Mouse (Mus musculus): ENCODE measurements around the gene Gm10272. TPM values are rescaled to one million over a fixed set of nuclear protein-coding genes. Genes with fewer than 3 reads are reported as not detected.
"Not testable (repeated sequence)": the region's sequence is repeated elsewhere in the genome, so short reads cannot be mapped to it uniquely, and the experiment has no call there.

Gene Gm10272
- polyA plus RNA-seq, 1 experiment from 2014 or later, result not detected

DNA sequence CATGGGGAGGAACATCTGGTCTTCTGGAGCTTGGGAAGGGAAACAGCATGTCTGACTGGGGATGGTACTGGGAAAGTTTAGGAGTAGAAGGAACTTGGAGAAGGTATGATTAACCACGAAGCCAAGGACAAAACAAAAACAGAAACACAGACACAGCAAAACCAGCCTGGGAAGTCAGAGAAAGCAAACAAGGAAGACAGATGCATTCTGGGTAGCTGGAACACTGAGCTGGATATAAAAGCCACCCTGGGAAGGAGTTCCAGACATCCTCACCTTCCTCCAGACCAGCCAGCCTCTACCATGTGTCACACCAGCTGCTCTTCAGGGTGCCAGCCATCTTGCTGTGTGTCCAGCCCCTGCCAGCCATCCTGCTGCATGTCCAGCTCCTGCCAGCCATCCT, 9.1 kb downstream of the Gm10272 start, which contains the start of gene Gm10142:
Gene Gm10142 (plus strand): TSS at position 301 of the 400 bp plus-strand sequence.
- Histone ChIP-seq H3K36me3 (ENCODE audit: control insufficient read depth, insufficient read depth, low read length) (no peaks in the 10 kb centered on the region), H3K27me3 (ENCODE audit: control insufficient read depth, insufficient read depth, low read length) (no peaks in the 10 kb centered on the region), H3K27ac (replicated peaks) (no peak within 1 kb of the TSS), H3K9ac (ENCODE audit: low read length) (no peak within 1 kb of the TSS), H3K4me3 (ENCODE audit: low read depth, low read length) (no peak within 1 kb of the TSS), H3K9me3 (ENCODE audit: control insufficient read depth, low read length) (no peaks in the 10 kb centered on the region), H3K4me2 (replicated peaks; ENCODE audit: low read depth) (no peak within 1 kb of the TSS), H3K4me1 (replicated peaks; ENCODE audit: control insufficient read depth, insufficient read depth) (no peaks in the 10 kb centered on the region)
- 88% methylated on average over 1 of the region's 1 CpGs for WGBS
- DNase-seq (ENCODE audit: low spot score), result no peak
- no peak for TF ChIP-seq CTCF (IDR thresholded peaks at IDR 0.05; ENCODE audit: low read depth)
- TF ChIP-seq EP300 (optimal IDR thresholded peaks at IDR 0.05), result no peak
- ATAC-seq (ENCODE audit: low FRiP score, low TSS enrichment), result no peak

DNA sequence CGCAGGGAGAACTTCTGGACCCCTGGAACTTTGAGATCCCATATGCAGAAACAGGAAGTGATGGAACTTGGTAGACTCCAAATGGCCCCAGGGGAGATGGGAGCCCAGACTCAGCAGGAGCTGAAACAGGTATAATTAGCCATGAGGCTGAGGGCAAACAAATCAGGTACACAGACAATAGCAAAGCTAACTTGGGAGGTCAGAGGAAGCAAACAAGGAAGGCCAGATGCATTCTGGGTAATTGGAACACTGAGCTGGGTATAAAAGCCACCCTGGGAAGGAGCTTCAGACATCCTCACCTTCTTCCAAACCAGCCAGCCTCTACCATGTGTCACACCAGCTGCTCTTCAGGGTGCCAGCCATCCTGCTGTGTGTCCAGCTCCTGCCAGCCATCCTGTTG, 13.9 kb downstream of the Gm10272 start, which contains the start of gene Krtap12-1:
Gene Krtap12-1 (plus strand): TSS at position 301 of the 400 bp plus-strand sequence.
- WGBS, result 73% methylated on average over 1 of the region's 1 CpGs
- H3K4me3 ChIP-seq (ENCODE audit: low read depth, low read length); H3K27me3 ChIP-seq (ENCODE audit: control insufficient read depth, insufficient read depth, low read length): not testable (repeated sequence)

GRCm38 (mm10) chr10:77724855-77725254, 18.4 kb downstream of the Gm10272 start:
- no peaks in the 10 kb centered on the region for H3K9me3 ChIP-seq (ENCODE audit: control insufficient read depth, low read length)
- no peak overlapping the region for H3K9ac ChIP-seq (ENCODE audit: low read length)
- no peaks in the 10 kb centered on the region for H3K4me1 ChIP-seq (replicated peaks; ENCODE audit: control insufficient read depth, insufficient read depth)
- H3K4me3 ChIP-seq (ENCODE audit: low read depth, low read length), result no peak overlapping the region
- no peak for ATAC-seq (ENCODE audit: low FRiP score, low TSS enrichment)
- 75% methylated on average over 8 of the region's 8 CpGs for WGBS
- H3K36me3 ChIP-seq (ENCODE audit: control insufficient read depth, insufficient read depth, low read length), result no peaks in the 10 kb centered on the region
- TF ChIP-seq EP300 (optimal IDR thresholded peaks at IDR 0.05) (no peak), CTCF (IDR thresholded peaks at IDR 0.05; ENCODE audit: low read depth) (peak; percentile 37; the same call in 1 of the 2 replicates)
- no peak overlapping the region for H3K4me2 ChIP-seq (replicated peaks; ENCODE audit: low read depth)
- H3K27me3 ChIP-seq (ENCODE audit: control insufficient read depth, insufficient read depth, low read length), result no peaks in the 10 kb centered on the region
- DNase-seq (ENCODE audit: low spot score), result no peak
- H3K27ac ChIP-seq (replicated peaks), result no peak overlapping the region

More for the DNA sequence above, 13.9 kb downstream of the Gm10272 start, which contains the start of gene Krtap12-1:
- not testable (repeated sequence) for H3K4me2 ChIP-seq (replicated peaks; ENCODE audit: low read depth); ATAC-seq (ENCODE audit: low FRiP score, low TSS enrichment); H3K36me3 ChIP-seq (ENCODE audit: control insufficient read depth, insufficient read depth, low read length); H3K9me3 ChIP-seq (ENCODE audit: control insufficient read depth, low read length); DNase-seq (ENCODE audit: low spot score); H3K27ac ChIP-seq (replicated peaks); H3K4me1 ChIP-seq (replicated peaks; ENCODE audit: control insufficient read depth, insufficient read depth); H3K9ac ChIP-seq (ENCODE audit: low read length)

- no peaks in the 10 kb centered on the region for H3K36me3 ChIP-seq (ENCODE audit: control insufficient read depth, insufficient read depth, low read length)
- H3K27me3 ChIP-seq (ENCODE audit: control insufficient read depth, insufficient read depth, low read length), result no peaks in the 10 kb centered on the region
- H3K4me3 ChIP-seq (ENCODE audit: low read depth, low read length), result no peak within 1 kb of the TSS
- ATAC-seq (ENCODE audit: low FRiP score, low TSS enrichment), result no peak
- no peak within 1 kb of the TSS for H3K9ac ChIP-seq (ENCODE audit: low read length)
- H3K4me1 ChIP-seq (replicated peaks; ENCODE audit: control insufficient read depth, insufficient read depth), result no peaks in the 10 kb centered on the region
- H3K4me2 ChIP-seq (replicated peaks; ENCODE audit: low read depth), result no peak within 1 kb of the TSS
- TF ChIP-seq CTCF (IDR thresholded peaks at IDR 0.05; ENCODE audit: low read depth) (no peak), EP300 (optimal IDR thresholded peaks at IDR 0.05) (no peak)
- no peak within 1 kb of the TSS for H3K27ac ChIP-seq (replicated peaks)
- no peak for DNase-seq (ENCODE audit: low spot score)
- 35% methylated on average over 3 of the region's 3 CpGs for WGBS
- H3K9me3 ChIP-seq (ENCODE audit: control insufficient read depth, low read length), result no peaks in the 10 kb centered on the region
Measured at GRCm38 (mm10) chr10:77726186-77726585, 19.8 kb downstream of the Gm10272 start, which contains the start of gene Gm10100. TSS of gene Gm10100 (plus strand) at chr10:77726486.

DNA sequence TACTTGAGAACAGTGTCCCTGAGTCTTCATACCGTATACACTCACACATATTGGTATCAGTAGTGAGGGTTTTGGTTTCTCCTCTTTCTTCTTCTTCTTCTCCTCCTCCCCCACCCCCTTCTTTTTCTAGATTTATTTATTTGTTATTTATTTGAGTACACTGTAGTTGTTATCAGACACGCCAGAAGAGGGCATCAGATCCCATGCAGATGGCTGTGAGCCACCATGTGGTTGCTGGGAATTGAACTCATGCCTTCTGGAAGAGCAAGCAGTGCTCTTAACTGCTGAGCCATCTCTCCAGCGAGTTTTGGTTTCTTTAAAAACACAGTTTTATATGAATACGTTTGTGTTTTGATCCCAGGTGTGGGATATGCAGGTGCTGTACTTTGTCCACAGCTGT, 21.9 kb downstream of the Gm10272 start:
- Histone ChIP-seq H3K27ac (replicated peaks) (no peak overlapping the region), H3K9ac (ENCODE audit: low read length) (no peak overlapping the region), H3K36me3 (ENCODE audit: control insufficient read depth, insufficient read depth, low read length) (no peaks in the 10 kb centered on the region), H3K9me3 (ENCODE audit: control insufficient read depth, low read length) (no peaks in the 10 kb centered on the region), H3K4me2 (replicated peaks; ENCODE audit: low read depth) (no peak overlapping the region), H3K27me3 (ENCODE audit: control insufficient read depth, insufficient read depth, low read length) (no peaks in the 10 kb centered on the region), H3K4me1 (replicated peaks; ENCODE audit: control insufficient read depth, insufficient read depth) (no peaks in the 10 kb centered on the region), H3K4me3 (ENCODE audit: low read depth, low read length) (no peak overlapping the region)
- DNase-seq (ENCODE audit: low spot score) (no peak), ATAC-seq (ENCODE audit: low FRiP score, low TSS enrichment) (no peak)
- TF ChIP-seq EP300 (optimal IDR thresholded peaks at IDR 0.05), result no peak
- TF ChIP-seq CTCF (IDR thresholded peaks at IDR 0.05; ENCODE audit: low read depth), result peak; percentile 47
- WGBS, result 52% methylated on average over 4 of the region's 4 CpGs

DNA sequence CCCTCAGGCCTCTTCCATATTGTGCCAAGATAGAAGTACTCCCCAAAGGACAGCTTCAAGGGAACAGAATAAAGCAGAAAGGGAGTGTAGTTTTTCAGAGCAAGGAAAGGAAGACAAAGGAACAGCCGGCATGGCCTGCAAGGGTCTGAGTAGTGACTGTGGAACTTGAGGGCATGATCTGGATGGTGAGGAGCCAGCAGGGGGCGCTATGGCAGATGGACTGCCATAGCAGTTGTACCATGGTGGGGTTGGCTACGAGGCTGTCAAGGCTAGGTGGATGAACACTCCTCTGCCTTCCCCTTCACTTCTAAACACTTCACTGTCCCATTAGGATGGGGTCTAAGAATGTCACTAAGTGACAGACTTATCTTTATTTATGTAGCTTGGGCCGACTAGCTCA, 22.8 kb downstream of the Gm10272 start:
- TF ChIP-seq EP300 (optimal IDR thresholded peaks at IDR 0.05) (no peak), CTCF (IDR thresholded peaks at IDR 0.05; ENCODE audit: low read depth) (peak; percentile 56)
- no peaks in the 10 kb centered on the region for H3K27me3 ChIP-seq (ENCODE audit: control insufficient read depth, insufficient read depth, low read length)
- H3K27ac ChIP-seq (replicated peaks), result no peak overlapping the region
- H3K36me3 ChIP-seq (ENCODE audit: control insufficient read depth, insufficient read depth, low read length), result no peaks in the 10 kb centered on the region
- WGBS, result 45% methylated on average over 4 of the region's 4 CpGs
- ATAC-seq (ENCODE audit: low FRiP score, low TSS enrichment), result no peak
- H3K4me3 ChIP-seq (ENCODE audit: low read depth, low read length), result no peak overlapping the region
- no peak overlapping the region for H3K9ac ChIP-seq (ENCODE audit: low read length)
- H3K9me3 ChIP-seq (ENCODE audit: control insufficient read depth, low read length), result no peaks in the 10 kb centered on the region
- H3K4me1 ChIP-seq (replicated peaks; ENCODE audit: control insufficient read depth, insufficient read depth), result no peaks in the 10 kb centered on the region
- H3K4me2 ChIP-seq (replicated peaks; ENCODE audit: low read depth), result no peak overlapping the region
- no peak for DNase-seq (ENCODE audit: low spot score)

All from stomach, postnatal 0 days (tissue).